Mouse (Mus musculus): ENCODE results near the gene Ppia. TPM values are rescaled to one million over a fixed set of nuclear protein-coding genes. Genes with fewer than 3 reads are reported as not detected.
A peak's percentile ranks its signal among the peaks of the same experiment; 100 is the strongest.
"Not testable (repeated sequence)": the region's sequence is repeated elsewhere in the genome, so short reads cannot be mapped to it uniquely, and the experiment has no call there.

The Ppia gene
- polyA plus RNA-seq, 1 experiment from 2014 or later: 4,427 TPM

- H3K4me2 ChIP-seq (replicated peaks): no peak overlapping the region
- no peaks in the 10 kb centered on the region for H3K27me3 ChIP-seq (ENCODE audit: control insufficient read depth, insufficient read depth, low read length)
- no peak overlapping the region for H3K27ac ChIP-seq
- no peaks in the 10 kb centered on the region for H3K9me3 ChIP-seq (ENCODE audit: control insufficient read depth, low read length)
- H3K36me3 ChIP-seq (replicated peaks; ENCODE audit: control insufficient read depth, insufficient read depth): no peaks in the 10 kb centered on the region
- no peak overlapping the region for H3K9ac ChIP-seq
- no peak for ATAC-seq (ENCODE audit: low FRiP score)
- H3K4me3 ChIP-seq (replicated peaks; ENCODE audit: low read length): no peak overlapping the region
- DNase-seq (ENCODE audit: low spot score): peak; percentile 83
- WGBS: 2% methylated on average over 5 of the region's 5 CpGs
- peaks cover 8% of the 10 kb centered on the region for H3K4me1 ChIP-seq (replicated peaks; ENCODE audit: control insufficient read depth, insufficient read depth, low read length)
Observed at GRCm38 (mm10) chr11:6411684-6412083, 3.6 kb upstream of the Ppia start.

- DNase-seq (ENCODE audit: low spot score): no peak
- WGBS: 97% methylated on average over 12 of the region's 12 CpGs
- Histone ChIP-seq H3K27ac (no peak overlapping the region), H3K4me2 (replicated peaks) (no peak overlapping the region), H3K4me1 (replicated peaks; ENCODE audit: control insufficient read depth, insufficient read depth, low read length) (peaks cover 23% of the 10 kb centered on the region), H3K4me3 (replicated peaks; ENCODE audit: low read length) (no peak overlapping the region), H3K9ac (no peak overlapping the region), H3K9me3 (ENCODE audit: control insufficient read depth, low read length) (no peaks in the 10 kb centered on the region), H3K27me3 (ENCODE audit: control insufficient read depth, insufficient read depth, low read length) (no peaks in the 10 kb centered on the region), H3K36me3 (replicated peaks; ENCODE audit: control insufficient read depth, insufficient read depth) (peaks cover 8% of the 10 kb centered on the region)
- ATAC-seq (ENCODE audit: low FRiP score): no peak
Observed at GRCm38 (mm10) chr11:6413264-6413663, 2.0 kb upstream of the Ppia start.

- Histone ChIP-seq H3K4me3 (replicated peaks; ENCODE audit: low read length) (peak overlapping the region; percentile 90), H3K9ac (peak overlapping the region; percentile 98), H3K27ac (peak overlapping the region; percentile 96), H3K4me1 (replicated peaks; ENCODE audit: control insufficient read depth, insufficient read depth, low read length) (peaks cover 28% of the 10 kb centered on the region), H3K27me3 (ENCODE audit: control insufficient read depth, insufficient read depth, low read length) (no peaks in the 10 kb centered on the region), H3K36me3 (replicated peaks; ENCODE audit: control insufficient read depth, insufficient read depth) (peaks cover 32% of the 10 kb centered on the region), H3K4me2 (replicated peaks) (peak overlapping the region; percentile 88), H3K9me3 (ENCODE audit: control insufficient read depth, low read length) (no peaks in the 10 kb centered on the region)
- under 1% methylated on average over 84 of the region's 102 CpGs for WGBS
- DNase-seq (ENCODE audit: low spot score): peak; percentile 96
- ATAC-seq (ENCODE audit: low FRiP score): peak; percentile 97
Observed at GRCm38 (mm10) chr11:6415551-6416404, 535 bp downstream of the Ppia start.

DNA sequence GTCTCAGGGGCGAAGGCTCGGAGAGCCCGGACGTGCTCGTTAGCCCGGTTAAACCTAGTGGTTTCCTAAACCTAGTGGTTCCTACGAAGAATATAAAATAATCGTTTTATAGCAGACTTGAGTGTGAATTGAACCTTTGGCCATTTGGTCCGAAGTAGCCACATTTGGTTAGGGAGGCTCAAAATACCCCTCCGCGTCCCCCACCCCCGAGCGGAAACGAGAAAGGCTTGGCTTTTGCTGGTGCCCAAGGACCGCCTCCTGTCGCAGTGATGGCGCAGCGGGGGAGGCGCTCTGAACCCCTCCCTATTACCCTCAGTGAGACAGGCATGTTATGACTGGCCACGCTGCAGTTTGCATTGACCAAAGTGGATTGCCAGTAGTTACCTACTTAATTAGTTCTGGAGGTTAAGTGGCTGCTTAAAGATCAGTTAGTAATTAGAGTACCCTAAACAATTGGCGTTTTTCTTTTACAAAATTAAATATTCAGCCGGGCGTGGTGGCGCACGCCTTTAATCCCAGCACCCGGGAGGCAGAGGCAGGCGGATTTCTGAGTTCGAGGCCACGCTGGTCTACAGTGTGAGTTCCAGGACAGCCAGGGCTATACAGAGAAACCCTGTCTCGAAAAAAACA, 1.3 kb downstream of the Ppia start:
- peaks cover 28% of the 10 kb centered on the region for H3K4me1 ChIP-seq (replicated peaks; ENCODE audit: control insufficient read depth, insufficient read depth, low read length)
- peaks cover 39% of the 10 kb centered on the region for H3K36me3 ChIP-seq (replicated peaks; ENCODE audit: control insufficient read depth, insufficient read depth)
- ATAC-seq (ENCODE audit: low FRiP score): peak; percentile 41
- H3K4me3 ChIP-seq (replicated peaks; ENCODE audit: low read length): peak overlapping the region; percentile 90
- H3K9me3 ChIP-seq (ENCODE audit: control insufficient read depth, low read length): no peaks in the 10 kb centered on the region
- DNase-seq (ENCODE audit: low spot score): peak; percentile 69
- 2% methylated on average over 30 of the region's 30 CpGs for WGBS
- peak overlapping the region; percentile 96 for H3K27ac ChIP-seq
- peak overlapping the region; percentile 98 for H3K9ac ChIP-seq
- H3K4me2 ChIP-seq (replicated peaks): peak overlapping the region; percentile 88
- H3K27me3 ChIP-seq (ENCODE audit: control insufficient read depth, insufficient read depth, low read length): no peaks in the 10 kb centered on the region

- peak overlapping the region; percentile 90 for H3K4me3 ChIP-seq (replicated peaks; ENCODE audit: low read length)
- no peaks in the 10 kb centered on the region for H3K9me3 ChIP-seq (ENCODE audit: control insufficient read depth, low read length)
- H3K9ac ChIP-seq: peak overlapping the region; percentile 98
- H3K36me3 ChIP-seq (replicated peaks; ENCODE audit: control insufficient read depth, insufficient read depth): peaks cover 42% of the 10 kb centered on the region
- peak overlapping the region; percentile 88 for H3K4me2 ChIP-seq (replicated peaks)
- no peaks in the 10 kb centered on the region for H3K27me3 ChIP-seq (ENCODE audit: control insufficient read depth, insufficient read depth, low read length)
- H3K27ac ChIP-seq: peak overlapping the region; percentile 96
- peaks cover 28% of the 10 kb centered on the region for H3K4me1 ChIP-seq (replicated peaks; ENCODE audit: control insufficient read depth, insufficient read depth, low read length)
- ATAC-seq (ENCODE audit: low FRiP score): no peak
- DNase-seq (ENCODE audit: low spot score): no peak
- WGBS: 42% methylated on average over 2 of the region's 2 CpGs
Observed at GRCm38 (mm10) chr11:6417069-6417468, 1.8 kb downstream of the Ppia start.

GRCm38 (mm10) chr11:6417490-6417889, 2.2 kb downstream of the Ppia start:
- Histone ChIP-seq H3K4me3 (replicated peaks; ENCODE audit: low read length) (peak overlapping the region; percentile 90), H3K4me2 (replicated peaks) (peak overlapping the region; percentile 88), H3K27ac (no peak overlapping the region), H3K9me3 (ENCODE audit: control insufficient read depth, low read length) (no peaks in the 10 kb centered on the region), H3K4me1 (replicated peaks; ENCODE audit: control insufficient read depth, insufficient read depth, low read length) (peaks cover 28% of the 10 kb centered on the region), H3K36me3 (replicated peaks; ENCODE audit: control insufficient read depth, insufficient read depth) (peaks cover 42% of the 10 kb centered on the region), H3K27me3 (ENCODE audit: control insufficient read depth, insufficient read depth, low read length) (no peaks in the 10 kb centered on the region), H3K9ac (peak overlapping the region; percentile 98)
- no peak for DNase-seq (ENCODE audit: low spot score)
- no peak for ATAC-seq (ENCODE audit: low FRiP score)

- Histone ChIP-seq H3K36me3 (replicated peaks; ENCODE audit: control insufficient read depth, insufficient read depth) (peaks cover 48% of the 10 kb centered on the region), H3K4me2 (replicated peaks) (peak overlapping the region; percentile 88; the same call in 1 of the 2 replicates), H3K9me3 (ENCODE audit: control insufficient read depth, low read length) (no peaks in the 10 kb centered on the region), H3K27me3 (ENCODE audit: control insufficient read depth, insufficient read depth, low read length) (no peaks in the 10 kb centered on the region), H3K9ac (no peak overlapping the region), H3K4me3 (replicated peaks; ENCODE audit: low read length) (no peak overlapping the region), H3K27ac (no peak overlapping the region), H3K4me1 (replicated peaks; ENCODE audit: control insufficient read depth, insufficient read depth, low read length) (peaks cover 28% of the 10 kb centered on the region)
- ATAC-seq (ENCODE audit: low FRiP score): no peak
- WGBS: 88% methylated on average over 5 of the region's 5 CpGs
- no peak for DNase-seq (ENCODE audit: low spot score)
Observed at GRCm38 (mm10) chr11:6418751-6419150, 3.5 kb downstream of the Ppia start.

DNA sequence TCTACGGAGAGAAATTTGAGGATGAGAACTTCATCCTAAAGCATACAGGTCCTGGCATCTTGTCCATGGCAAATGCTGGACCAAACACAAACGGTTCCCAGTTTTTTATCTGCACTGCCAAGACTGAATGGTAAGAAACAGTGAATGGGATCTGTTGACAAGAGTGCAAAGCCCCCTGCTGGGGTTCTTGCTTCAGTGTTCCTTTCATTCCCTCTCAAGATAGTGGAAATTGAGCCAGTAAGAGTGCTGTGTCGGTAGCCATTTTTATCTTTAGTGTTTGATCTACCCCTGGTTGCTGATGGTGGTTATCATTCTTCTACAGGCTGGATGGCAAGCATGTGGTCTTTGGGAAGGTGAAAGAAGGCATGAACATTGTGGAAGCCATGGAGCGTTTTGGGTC, 3.9 kb downstream of the Ppia start:
- not testable (repeated sequence) for H3K27me3 ChIP-seq (ENCODE audit: control insufficient read depth, insufficient read depth, low read length); H3K4me3 ChIP-seq (replicated peaks; ENCODE audit: low read length); DNase-seq (ENCODE audit: low spot score); H3K9me3 ChIP-seq (ENCODE audit: control insufficient read depth, low read length); H3K9ac ChIP-seq; ATAC-seq (ENCODE audit: low FRiP score); H3K27ac ChIP-seq; H3K4me2 ChIP-seq (replicated peaks)
- peaks cover 52% of the 10 kb centered on the region for H3K36me3 ChIP-seq (replicated peaks; ENCODE audit: control insufficient read depth, insufficient read depth)
- 55% methylated on average over 3 of the region's 4 CpGs for WGBS
- H3K4me1 ChIP-seq (replicated peaks; ENCODE audit: control insufficient read depth, insufficient read depth, low read length): peaks cover 28% of the 10 kb centered on the region

DNA sequence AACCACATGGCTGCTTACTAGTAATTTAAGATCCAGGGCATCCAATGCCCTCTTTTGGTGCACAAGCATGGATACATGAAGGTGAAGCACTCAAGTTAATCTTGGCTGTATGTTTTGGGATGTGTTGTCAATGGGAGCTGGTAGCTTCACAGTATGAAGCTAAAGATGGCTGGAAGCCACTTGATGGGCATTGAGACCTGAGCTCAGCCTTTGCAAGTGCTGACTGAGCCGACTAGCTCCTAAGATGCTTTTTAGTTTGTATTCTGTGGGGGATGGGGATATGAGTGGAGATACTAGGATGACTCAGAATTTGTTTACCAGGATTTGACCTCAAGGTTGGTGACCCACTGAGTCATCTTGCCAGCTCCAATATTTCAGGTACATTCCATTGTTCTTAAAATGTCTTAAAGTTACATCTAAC, 5.0 kb downstream of the Ppia start:
- Histone ChIP-seq H3K27ac (no peak overlapping the region), H3K36me3 (replicated peaks; ENCODE audit: control insufficient read depth, insufficient read depth) (peaks cover 59% of the 10 kb centered on the region), H3K27me3 (ENCODE audit: control insufficient read depth, insufficient read depth, low read length) (no peaks in the 10 kb centered on the region), H3K4me1 (replicated peaks; ENCODE audit: control insufficient read depth, insufficient read depth, low read length) (peaks cover 20% of the 10 kb centered on the region), H3K4me2 (replicated peaks) (no peak overlapping the region), H3K9ac (no peak overlapping the region), H3K9me3 (ENCODE audit: control insufficient read depth, low read length) (no peaks in the 10 kb centered on the region), H3K4me3 (replicated peaks; ENCODE audit: low read length) (no peak overlapping the region)
- 29% methylated on average over 1 of the region's 1 CpGs for WGBS
- DNase-seq (ENCODE audit: low spot score): no peak
- ATAC-seq (ENCODE audit: low FRiP score): no peak

Measured in hindbrain, embryonic 14.5 days (tissue).